Mouse (Mus musculus): ENCODE results near the gene Ttc23. TPM values are rescaled to one million over a fixed set of nuclear protein-coding genes. Genes with fewer than 3 reads are reported as not detected.

Ttc23 gene
- polyA plus RNA-seq, 1 experiment from 2014 or later = 27.5 TPM

GRCm38 (mm10) chr7:67648376-67648775 lies 1.2 kb downstream of the Ttc23 start:
- WGBS = 68% methylated on average over 4 of the region's 4 CpGs
- Histone ChIP-seq H3K27me3 (replicated peaks; ENCODE audit: control insufficient read depth, insufficient read depth, low read length) (no peaks in the 10 kb centered on the region), H3K9ac (ENCODE audit: low read length) (no peak overlapping the region), H3K4me3 (ENCODE audit: low read depth, low read length) (peak overlapping the region; percentile 73), H3K4me1 (replicated peaks; ENCODE audit: control insufficient read depth, insufficient read depth, low read length) (peaks cover 25% of the 10 kb centered on the region), H3K36me3 (ENCODE audit: control insufficient read depth, insufficient read depth, low read length) (no peaks in the 10 kb centered on the region), H3K4me2 (ENCODE audit: low read length) (peak overlapping the region; percentile 69), H3K9me3 (ENCODE audit: control insufficient read depth, low read length) (no peaks in the 10 kb centered on the region), H3K27ac (ENCODE audit: low read depth) (no peak overlapping the region)
- ATAC-seq (replicated peaks; ENCODE audit: low FRiP score, low TSS enrichment, low read depth) (no peak), DNase-seq (ENCODE audit: low spot score) (peak; percentile 49)

- H3K4me1 ChIP-seq (replicated peaks; ENCODE audit: control insufficient read depth, insufficient read depth, low read length) = peaks cover 28% of the 10 kb centered on the region
- H3K4me2 ChIP-seq (ENCODE audit: low read length) = no peak overlapping the region
- H3K9ac ChIP-seq (ENCODE audit: low read length) = no peak overlapping the region
- WGBS = 58% methylated on average over 5 of the region's 5 CpGs
- H3K9me3 ChIP-seq (ENCODE audit: control insufficient read depth, low read length) = no peaks in the 10 kb centered on the region
- DNase-seq (ENCODE audit: low spot score) (peak; percentile 16), ATAC-seq (replicated peaks; ENCODE audit: low FRiP score, low TSS enrichment, low read depth) (no peak)
- no peaks in the 10 kb centered on the region for H3K27me3 ChIP-seq (replicated peaks; ENCODE audit: control insufficient read depth, insufficient read depth, low read length)
- 0 out of 2 replicates have a peak, but pooled peaks cover 3% of the 10 kb centered on the region for H3K36me3 ChIP-seq (ENCODE audit: control insufficient read depth, insufficient read depth, low read length)
- H3K27ac ChIP-seq (ENCODE audit: low read depth) = no peak overlapping the region
- no peak overlapping the region for H3K4me3 ChIP-seq (ENCODE audit: low read depth, low read length)
These were observed 5.0 kb downstream of the Ttc23 start for GRCm38 (mm10) chr7:67652211-67652610.

GRCm38 (mm10) chr7:67654668-67655067 lies 7.5 kb downstream of the Ttc23 start:
- no peak for ATAC-seq (replicated peaks; ENCODE audit: low FRiP score, low TSS enrichment, low read depth)
- no peaks in the 10 kb centered on the region for H3K27me3 ChIP-seq (replicated peaks; ENCODE audit: control insufficient read depth, insufficient read depth, low read length)
- H3K36me3 ChIP-seq (ENCODE audit: control insufficient read depth, insufficient read depth, low read length) = 0 out of 2 replicates have a peak, but pooled peaks cover 3% of the 10 kb centered on the region
- no peak for DNase-seq (ENCODE audit: low spot score)
- no peak overlapping the region for H3K4me3 ChIP-seq (ENCODE audit: low read depth, low read length)
- H3K4me2 ChIP-seq (ENCODE audit: low read length) = no peak overlapping the region
- no peaks in the 10 kb centered on the region for H3K9me3 ChIP-seq (ENCODE audit: control insufficient read depth, low read length)
- H3K4me1 ChIP-seq (replicated peaks; ENCODE audit: control insufficient read depth, insufficient read depth, low read length) = peaks cover 20% of the 10 kb centered on the region
- WGBS = 61% methylated on average over 7 of the region's 7 CpGs
- H3K27ac ChIP-seq (ENCODE audit: low read depth) = no peak overlapping the region
- H3K9ac ChIP-seq (ENCODE audit: low read length) = no peak overlapping the region

GRCm38 (mm10) chr7:67655186-67655585 lies 8.0 kb downstream of the Ttc23 start:
- 0 out of 2 replicates have a peak, but pooled peaks have one; percentile 36 for ATAC-seq (replicated peaks; ENCODE audit: low FRiP score, low TSS enrichment, low read depth)
- no peak overlapping the region for H3K4me3 ChIP-seq (ENCODE audit: low read depth, low read length)
- 14% methylated on average over 1 of the region's 1 CpGs for WGBS
- no peak overlapping the region for H3K27ac ChIP-seq (ENCODE audit: low read depth)
- DNase-seq (ENCODE audit: low spot score) = no peak
- no peaks in the 10 kb centered on the region for H3K9me3 ChIP-seq (ENCODE audit: control insufficient read depth, low read length)
- H3K9ac ChIP-seq (ENCODE audit: low read length) = no peak overlapping the region
- peaks cover 15% of the 10 kb centered on the region; the same call in 1 of the 2 replicates for H3K4me1 ChIP-seq (replicated peaks; ENCODE audit: control insufficient read depth, insufficient read depth, low read length)
- H3K36me3 ChIP-seq (ENCODE audit: control insufficient read depth, insufficient read depth, low read length) = 0 out of 2 replicates have a peak, but pooled peaks cover 3% of the 10 kb centered on the region
- no peaks in the 10 kb centered on the region for H3K27me3 ChIP-seq (replicated peaks; ENCODE audit: control insufficient read depth, insufficient read depth, low read length)
- H3K4me2 ChIP-seq (ENCODE audit: low read length) = no peak overlapping the region

GRCm38 (mm10) chr7:67658110-67658509 lies 10.9 kb downstream of the Ttc23 start:
- no peak overlapping the region for H3K27ac ChIP-seq (ENCODE audit: low read depth)
- no peak overlapping the region for H3K4me3 ChIP-seq (ENCODE audit: low read depth, low read length)
- H3K27me3 ChIP-seq (replicated peaks; ENCODE audit: control insufficient read depth, insufficient read depth, low read length) = no peaks in the 10 kb centered on the region
- H3K9ac ChIP-seq (ENCODE audit: low read length) = no peak overlapping the region
- 0 out of 2 replicates have a peak, but pooled peaks cover 3% of the 10 kb centered on the region for H3K36me3 ChIP-seq (ENCODE audit: control insufficient read depth, insufficient read depth, low read length)
- H3K4me1 ChIP-seq (replicated peaks; ENCODE audit: control insufficient read depth, insufficient read depth, low read length) = peaks cover 10% of the 10 kb centered on the region; the same call in 1 of the 2 replicates
- no peak overlapping the region for H3K4me2 ChIP-seq (ENCODE audit: low read length)
- no peak for DNase-seq (ENCODE audit: low spot score)
- WGBS = 80% methylated on average over 4 of the region's 4 CpGs
- no peak for ATAC-seq (replicated peaks; ENCODE audit: low FRiP score, low TSS enrichment, low read depth)
- H3K9me3 ChIP-seq (ENCODE audit: control insufficient read depth, low read length) = no peaks in the 10 kb centered on the region

- Histone ChIP-seq H3K36me3 (ENCODE audit: control insufficient read depth, insufficient read depth, low read length) (peaks cover 20% of the 10 kb centered on the region), H3K27ac (ENCODE audit: low read depth) (no peak overlapping the region), H3K9ac (ENCODE audit: low read length) (no peak overlapping the region), H3K4me2 (ENCODE audit: low read length) (no peak overlapping the region), H3K4me3 (ENCODE audit: low read depth, low read length) (no peak overlapping the region), H3K27me3 (replicated peaks; ENCODE audit: control insufficient read depth, insufficient read depth, low read length) (no peaks in the 10 kb centered on the region), H3K9me3 (ENCODE audit: control insufficient read depth, low read length) (no peaks in the 10 kb centered on the region), H3K4me1 (replicated peaks; ENCODE audit: control insufficient read depth, insufficient read depth, low read length) (peaks cover 3% of the 10 kb centered on the region; the same call in 1 of the 2 replicates)
- DNase-seq (ENCODE audit: low spot score) (no peak), ATAC-seq (replicated peaks; ENCODE audit: low FRiP score, low TSS enrichment, low read depth) (no peak)
- 76% methylated on average over 5 of the region's 5 CpGs for WGBS
These were observed 15.2 kb downstream of the Ttc23 start for GRCm38 (mm10) chr7:67662424-67662823.

GRCm38 (mm10) chr7:67663981-67664694 lies 16.9 kb downstream of the Ttc23 start:
- DNase-seq (ENCODE audit: low spot score) (no peak), ATAC-seq (replicated peaks; ENCODE audit: low FRiP score, low TSS enrichment, low read depth) (no peak)
- H3K9me3 ChIP-seq (ENCODE audit: control insufficient read depth, low read length) = no peaks in the 10 kb centered on the region
- peaks cover 29% of the 10 kb centered on the region for H3K36me3 ChIP-seq (ENCODE audit: control insufficient read depth, insufficient read depth, low read length)
- no peak overlapping the region for H3K9ac ChIP-seq (ENCODE audit: low read length)
- H3K4me1 ChIP-seq (replicated peaks; ENCODE audit: control insufficient read depth, insufficient read depth, low read length) = no peaks in the 10 kb centered on the region; the same call in 1 of the 2 replicates
- H3K4me3 ChIP-seq (ENCODE audit: low read depth, low read length) = no peak overlapping the region
- H3K27me3 ChIP-seq (replicated peaks; ENCODE audit: control insufficient read depth, insufficient read depth, low read length) = no peaks in the 10 kb centered on the region
- no peak overlapping the region for H3K4me2 ChIP-seq (ENCODE audit: low read length)
- 79% methylated on average over 14 of the region's 14 CpGs for WGBS
- H3K27ac ChIP-seq (ENCODE audit: low read depth) = no peak overlapping the region

- DNase-seq (ENCODE audit: low spot score) (no peak), ATAC-seq (replicated peaks; ENCODE audit: low FRiP score, low TSS enrichment, low read depth) (no peak)
- H3K27me3 ChIP-seq (replicated peaks; ENCODE audit: control insufficient read depth, insufficient read depth, low read length) = no peaks in the 10 kb centered on the region
- H3K4me3 ChIP-seq (ENCODE audit: low read depth, low read length) = no peak overlapping the region
- H3K9ac ChIP-seq (ENCODE audit: low read length) = no peak overlapping the region
- no peak overlapping the region for H3K4me2 ChIP-seq (ENCODE audit: low read length)
- no peaks in the 10 kb centered on the region for H3K4me1 ChIP-seq (replicated peaks; ENCODE audit: control insufficient read depth, insufficient read depth, low read length)
- WGBS = 97% methylated on average over 1 of the region's 1 CpGs
- peaks cover 2% of the 10 kb centered on the region; the same call in 1 of the 2 replicates for H3K9me3 ChIP-seq (ENCODE audit: control insufficient read depth, low read length)
- H3K36me3 ChIP-seq (ENCODE audit: control insufficient read depth, insufficient read depth, low read length) = peaks cover 40% of the 10 kb centered on the region
- H3K27ac ChIP-seq (ENCODE audit: low read depth) = no peak overlapping the region
These were observed 23.8 kb downstream of the Ttc23 start for GRCm38 (mm10) chr7:67670965-67671364.

GRCm38 (mm10) chr7:67672650-67673049 lies 25.4 kb downstream of the Ttc23 start:
- H3K27ac ChIP-seq (ENCODE audit: low read depth) = no peak overlapping the region
- H3K4me1 ChIP-seq (replicated peaks; ENCODE audit: control insufficient read depth, insufficient read depth, low read length) = no peaks in the 10 kb centered on the region
- no peak overlapping the region for H3K4me3 ChIP-seq (ENCODE audit: low read depth, low read length)
- no peak overlapping the region for H3K4me2 ChIP-seq (ENCODE audit: low read length)
- WGBS = 14% methylated on average over 10 of the region's 10 CpGs
- no peaks in the 10 kb centered on the region for H3K27me3 ChIP-seq (replicated peaks; ENCODE audit: control insufficient read depth, insufficient read depth, low read length)
- ATAC-seq (replicated peaks; ENCODE audit: low FRiP score, low TSS enrichment, low read depth) (peak; percentile 54; the same call in 1 of the 2 replicates), DNase-seq (ENCODE audit: low spot score) (peak; percentile 99)
- no peak overlapping the region for H3K9ac ChIP-seq (ENCODE audit: low read length)
- H3K9me3 ChIP-seq (ENCODE audit: control insufficient read depth, low read length) = peaks cover 2% of the 10 kb centered on the region; the same call in 1 of the 2 replicates
- peaks cover 26% of the 10 kb centered on the region for H3K36me3 ChIP-seq (ENCODE audit: control insufficient read depth, insufficient read depth, low read length)

Measured in intestine, embryonic 14.5 days (tissue).